Mouse (Mus musculus): ENCODE measurements around the gene H2-Ab1.

Gene H2-Ab1

GRCm38 (mm10) chr17:34280499-34281038, 23.1 kb downstream of the H2-Ab1 start:
- in situ Hi-C loops (cut with MboI, MseI), result no loop called here

- in situ Hi-C loops (cut with MboI, MseI), result no loop called here
Measured at GRCm38 (mm10) chr17:34281836-34282235, 24.3 kb downstream of the H2-Ab1 start.

- in situ Hi-C loops (cut with MboI, MseI), result no loop called here
Measured at GRCm38 (mm10) chr17:34285371-34285770, 27.9 kb downstream of the H2-Ab1 start.

GRCm38 (mm10) chr17:34285848-34286247, 28.4 kb downstream of the H2-Ab1 start:
- in situ Hi-C loops (cut with MboI, MseI), result no loop called here

- in situ Hi-C loops (cut with MboI, MseI), result no loop called here
Measured at GRCm38 (mm10) chr17:34286501-34286900, 29.0 kb downstream of the H2-Ab1 start.

- in situ Hi-C loops (cut with MboI, MseI), result no loop called here
Measured at GRCm38 (mm10) chr17:34286999-34287398, 29.5 kb downstream of the H2-Ab1 start.

GRCm38 (mm10) chr17:34287648-34288047, 30.2 kb downstream of the H2-Ab1 start, which contains the start of gene H2-Aa:
Gene H2-Aa, minus strand, starts transcription at chr17:34287823.
- in situ Hi-C loops (cut with MboI, MseI), result no loop called here

GRCm38 (mm10) chr17:34288131-34288530, 30.6 kb downstream of the H2-Ab1 start:
- in situ Hi-C loops (cut with MboI, MseI), result no loop called here

GRCm38 (mm10) chr17:34291609-34292008, 34.1 kb downstream of the H2-Ab1 start:
- in situ Hi-C loops (cut with MboI, MseI), result no loop called here

- in situ Hi-C loops (cut with MboI, MseI), result no loop called here
Measured at GRCm38 (mm10) chr17:34292570-34292969, 35.1 kb downstream of the H2-Ab1 start.

GRCm38 (mm10) chr17:34293533-34293932, 36.0 kb downstream of the H2-Ab1 start:
- in situ Hi-C loops (cut with MboI, MseI), result no loop called here

- in situ Hi-C loops (cut with MboI, MseI), result no loop called here
Measured at GRCm38 (mm10) chr17:34294249-34294648, 36.8 kb downstream of the H2-Ab1 start.

- in situ Hi-C loops (cut with MboI, MseI), result no loop called here
Measured at GRCm38 (mm10) chr17:34295307-34295706, 37.8 kb downstream of the H2-Ab1 start.

- in situ Hi-C loops (cut with MboI, MseI), result no loop called here
Measured at GRCm38 (mm10) chr17:34295891-34296794, 38.7 kb downstream of the H2-Ab1 start.

GRCm38 (mm10) chr17:34299356-34299755, 41.9 kb downstream of the H2-Ab1 start:
- in situ Hi-C loops (cut with MboI, MseI), result no loop called here

- in situ Hi-C loops (cut with MboI, MseI), result no loop called here
Measured at GRCm38 (mm10) chr17:34300071-34300470, 42.6 kb downstream of the H2-Ab1 start.

- in situ Hi-C loops (cut with MboI, MseI), result no loop called here
Measured at GRCm38 (mm10) chr17:34300691-34301566, 43.4 kb downstream of the H2-Ab1 start.

GRCm38 (mm10) chr17:34301670-34302190, 44.2 kb downstream of the H2-Ab1 start:
- in situ Hi-C loops (cut with MboI, MseI), result no loop called here

- in situ Hi-C loops (cut with MboI, MseI), result no loop called here
Measured at GRCm38 (mm10) chr17:34303789-34304188, 46.3 kb downstream of the H2-Ab1 start.

- in situ Hi-C loops (cut with MboI, MseI), result no loop called here
Measured at GRCm38 (mm10) chr17:34304751-34305150, 47.3 kb downstream of the H2-Ab1 start.

- in situ Hi-C loops (cut with MboI, MseI), result no loop called here
Measured at GRCm38 (mm10) chr17:34305380-34306030, 48.0 kb downstream of the H2-Ab1 start, which contains the start of gene H2-Eb1. Gene H2-Eb1, plus strand, starts transcription at chr17:34305867.

All from T-helper 2 cell (primary cell).